Mouse (Mus musculus) lung, embryonic 15.5 days (tissue): ENCODE results near the gene Alms1. TPM values are rescaled to one million over a fixed set of nuclear protein-coding genes. Genes with fewer than 3 reads are reported as not detected.

Source experiments
- microRNA-seq: library from miRNA; unstranded; fragments of <30 nt; microRNA quantifications from one replicate; pipeline ENCODE4, GENCODE M21; 2016
- polyA plus RNA-seq: library from polyadenylated mRNA; unstranded; fragments of >200 nt; fragmentation: Nextera tagmentation; extraction: Ambion mirVana; gene quantifications from 2 replicates; pipeline ENCODE4 v1.2.1, GENCODE M21; 2015

Alms1 gene
- polyA plus RNA-seq, 1 experiment from 2014 or later: 5.4 TPM

Small RNA genes within 50 kb of the gene (microRNA-seq; reads per million reads assigned to microRNA genes)
- not detected for gene Gm27317

Other genes starting within 250 kb of the Alms1 start
- 14.1 and 14.2 TPM in 2 replicates for gene Rab11fip5, start 212.9 kb upstream of the Alms1 start, polyA plus RNA-seq
- gene Noto, start 163.6 kb upstream of the Alms1 start, polyA plus RNA-seq: 0.47 and 0.78 TPM in 2 replicates
- 62.6 and 64.0 TPM in 2 replicates for gene Smyd5, start 155.5 kb upstream of the Alms1 start, polyA plus RNA-seq
- gene Cct7, start 136.0 kb upstream of the Alms1 start, polyA plus RNA-seq: 502 and 506 TPM in 2 replicates
- 46.0 and 46.7 TPM in 2 replicates for gene Pradc1, start 135.6 kb upstream of the Alms1 start, polyA plus RNA-seq
- 0.06 and 0.16 TPM in 2 replicates for gene Fbxo41, start 84.5 kb upstream of the Alms1 start, polyA plus RNA-seq
- not detected in 2 replicates for gene Egr4, start 73.9 kb upstream of the Alms1 start, polyA plus RNA-seq
- gene Nat8f7, start 125.7 kb downstream of the Alms1 start, polyA plus RNA-seq: not detected in 2 replicates
- 0.23 TPM in 1 of 2 replicates, not detected in the other for gene Nat8f3, start 178.2 kb downstream of the Alms1 start, polyA plus RNA-seq
- not detected in 2 replicates for gene Nat8f6, start 233.4 kb downstream of the Alms1 start, polyA plus RNA-seq
- gene Nat8f5, start 233.4 kb downstream of the Alms1 start, polyA plus RNA-seq: not detected in 2 replicates
- not detected in 2 replicates for gene Nat8, start 244.6 kb downstream of the Alms1 start, polyA plus RNA-seq